Mouse (Mus musculus) mouse embryonic stem cell (cell line): ENCODE data around the gene Rhoc.

Source experiments
- in situ Hi-C, 2 experiments: fragments of 300-500 bp; cut with MboI; formaldehyde crosslinking; loops; 1 replicate in 1 of 2; 3 replicates in 1 of 2; pipeline ENCODE4 v1.14.3; 2019 to 2020; ENCODE audit warnings: low sequenced_read_pairs in 2 of 2, low pct_unique_long_range_greater_than_20kb in 1 of 2, mixed read lengths in 1 of 2; ENCODE audit not compliant: unreplicated experiment in 1 of 2

The Rhoc gene

GRCm38 (mm10) chr3:104780561-104781420 lies 7.4 kb upstream of the Rhoc start, which contains the start of gene Ppm1j:
Gene Ppm1j (plus strand): TSS chr3:104781056.
- in situ Hi-C loops: loop anchor here in 1 of 2 experiments (25.0 kb wide), 1 partner anchor 182 kb away; the partner anchor contains the start of gene Wnt2b

GRCm38 (mm10) chr3:104781471-104781903 lies 6.7 kb upstream of the Rhoc start, which contains the start of gene Fam19a3:
Gene Fam19a3 (minus strand): TSS chr3:104781840.
- in situ Hi-C loops: loop anchor here in 1 of 2 experiments (25.0 kb wide), 1 partner anchor 181 kb away; the partner anchor contains the start of gene Wnt2b

GRCm38 (mm10) chr3:104782061-104782681 lies 6.0 kb upstream of the Rhoc start:
- in situ Hi-C loops: loop anchor here in 1 of 2 experiments (25.0 kb wide), 1 partner anchor 180 kb away; the partner anchor contains the start of gene Wnt2b

- in situ Hi-C loops: loop anchor here in 1 of 2 experiments (25.0 kb wide), 1 partner anchor 178 kb away; the partner anchor contains the start of gene Wnt2b
These were observed 4.1 kb upstream of the Rhoc start for GRCm38 (mm10) chr3:104783971-104784500.

- in situ Hi-C loops: loop anchor here in 1 of 2 experiments (25.0 kb wide), 1 partner anchor 177 kb away; the partner anchor contains the start of gene Wnt2b
These were observed 2.9 kb upstream of the Rhoc start for GRCm38 (mm10) chr3:104785284-104785683.

- in situ Hi-C loops: loop anchor here in 1 of 2 experiments (25.0 kb wide), 1 partner anchor 174 kb away; the partner anchor contains the start of gene Wnt2b
These were observed 561 bp downstream of the Rhoc start for GRCm38 (mm10) chr3:104788561-104789311.

GRCm38 (mm10) chr3:104789312-104789605 lies 1.1 kb downstream of the Rhoc start:
- in situ Hi-C loops: loop anchor here in 1 of 2 experiments (25.0 kb wide), 1 partner anchor 173 kb away; the partner anchor contains the start of gene Wnt2b

GRCm38 (mm10) chr3:104789822-104790221 lies 1.6 kb downstream of the Rhoc start:
- in situ Hi-C loops: loop anchor here in 1 of 2 experiments (25.0 kb wide), 1 partner anchor 172 kb away; the partner anchor contains the start of gene Wnt2b

- in situ Hi-C loops: loop anchor here in 1 of 2 experiments (25.0 kb wide), 1 partner anchor 172 kb away; the partner anchor contains the start of gene Wnt2b
These were observed 2.3 kb downstream of the Rhoc start for GRCm38 (mm10) chr3:104790401-104790937.

GRCm38 (mm10) chr3:104791017-104791416 lies 2.8 kb downstream of the Rhoc start:
- in situ Hi-C loops: loop anchor here in 1 of 2 experiments (25.0 kb wide), 1 partner anchor 171 kb away; the partner anchor contains the start of gene Wnt2b

- in situ Hi-C loops: loop anchor here in 1 of 2 experiments (25.0 kb wide), 1 partner anchor 171 kb away; the partner anchor contains the start of gene Wnt2b
These were observed 3.5 kb downstream of the Rhoc start for GRCm38 (mm10) chr3:104791671-104792070.

GRCm38 (mm10) chr3:104792360-104793270 lies 4.4 kb downstream of the Rhoc start:
- in situ Hi-C loops: loop anchor here in 1 of 2 experiments (25.0 kb wide), 1 partner anchor 170 kb away; the partner anchor contains the start of gene Wnt2b

- in situ Hi-C loops: loop anchor here in 1 of 2 experiments (25.0 kb wide), 1 partner anchor 168 kb away; the partner anchor contains the start of gene Wnt2b
These were observed 6.0 kb downstream of the Rhoc start for GRCm38 (mm10) chr3:104793871-104794828.

- in situ Hi-C loops: loop anchor here in 1 of 2 experiments (25.0 kb wide), 1 partner anchor 167 kb away; the partner anchor contains the start of gene Wnt2b
These were observed 6.8 kb downstream of the Rhoc start for GRCm38 (mm10) chr3:104794953-104795470.
